Comparison of ENCODE assay signal across 1 mouse cellular context in genomic region chr4:155068357-155068972, GRCm38 (mm10).
TF ChIP-seq lines count a peak whose summit lies in the region.

No protein-coding gene starts in this region.

TF ChIP-seq in myocyte, 11 proteins besides CTCF, POLR2A, EP300 and RAD21 (continued from another document):
- TF ChIP-seq MYOD1 (IDR thresholded peaks at IDR 0.05; ENCODE audit: control insufficient read depth in 1 of 3, insufficient read length in 2 of 3, low read depth in 2 of 3) = no peak
